Mouse (Mus musculus): ENCODE data around the gene Dlg4. TPM values are rescaled to one million over a fixed set of nuclear protein-coding genes. Genes with fewer than 3 reads are reported as not detected.
"Not testable (repeated sequence)": the region's sequence is repeated elsewhere in the genome, so short reads cannot be mapped to it uniquely, and the experiment has no call there.

Gene Dlg4
- total RNA-seq, 2 experiments from 2014 or later: 11.5 to 12.0 TPM

GRCm38 (mm10) chr11:70042309-70043085 lies 25.8 kb downstream of the Dlg4 start:
- DNase-seq: no peak
- intact Hi-C loops (cut with DNase I): no loop called here

GRCm38 (mm10) chr11:70043665-70044064 lies 26.9 kb downstream of the Dlg4 start:
- intact Hi-C loops (cut with DNase I): no loop called here

GRCm38 (mm10) chr11:70045435-70045834 lies 28.7 kb downstream of the Dlg4 start:
- DNase-seq: no peak
- intact Hi-C loops (cut with DNase I): no loop called here

More at GRCm38 (mm10) chr11:70043665-70044064, 26.9 kb downstream of the Dlg4 start:
- DNase-seq: no peak

GRCm38 (mm10) chr11:70049366-70049765 lies 32.6 kb downstream of the Dlg4 start:
- intact Hi-C loops (cut with DNase I): no loop called here
- no peak for DNase-seq

- intact Hi-C loops (cut with DNase I): no loop called here
- DNase-seq: no peak
Observed at GRCm38 (mm10) chr11:70049816-70050215, 33.1 kb downstream of the Dlg4 start.

GRCm38 (mm10) chr11:70053156-70053555 lies 36.4 kb downstream of the Dlg4 start:
- intact Hi-C loops (cut with DNase I): no loop called here
- DNase-seq: no peak

- intact Hi-C loops (cut with DNase I): no loop called here
- no peak for DNase-seq
Observed at GRCm38 (mm10) chr11:70053898-70054570, 37.3 kb downstream of the Dlg4 start, which contains the start of gene Asgr1. Gene Asgr1 (plus strand): TSS chr11:70054085.

GRCm38 (mm10) chr11:70055618-70056214 lies 39.0 kb downstream of the Dlg4 start:
- peak; percentile 80 to 90 for DNase-seq
- intact Hi-C loops (cut with DNase I): loop anchor here (1.0 kb wide), 2 partner anchors 146 to 158 kb away; no protein-coding TSS in a partner anchor

GRCm38 (mm10) chr11:70057805-70058204 lies 41.1 kb downstream of the Dlg4 start:
- intact Hi-C loops (cut with DNase I): no loop called here
- DNase-seq: no peak

GRCm38 (mm10) chr11:70059930-70060329 lies 43.2 kb downstream of the Dlg4 start:
- DNase-seq: no peak
- intact Hi-C loops (cut with DNase I): no loop called here

GRCm38 (mm10) chr11:70063053-70063452 lies 46.3 kb downstream of the Dlg4 start:
- DNase-seq: no peak
- intact Hi-C loops (cut with DNase I): no loop called here

- DNase-seq: no peak
- intact Hi-C loops (cut with DNase I): no loop called here
Observed at GRCm38 (mm10) chr11:70066701-70067100, 50.0 kb downstream of the Dlg4 start.

- intact Hi-C loops (cut with DNase I): no loop called here
- no peak for DNase-seq
Observed at GRCm38 (mm10) chr11:70068245-70068644, 51.5 kb downstream of the Dlg4 start.

- no peak for DNase-seq
- intact Hi-C loops (cut with DNase I): no loop called here
Observed at GRCm38 (mm10) chr11:70070057-70070456, 53.3 kb downstream of the Dlg4 start.

GRCm38 (mm10) chr11:70070603-70071002 lies 53.9 kb downstream of the Dlg4 start:
- DNase-seq; intact Hi-C loops (cut with DNase I): not testable (repeated sequence)

- intact Hi-C loops (cut with DNase I): loop anchor here (1.0 to 2.0 kb wide), 3 partner anchors 105 to 139 kb away; no protein-coding TSS in a partner anchor
- peak; percentile 79 to 87 for DNase-seq
Observed at GRCm38 (mm10) chr11:70074379-70075071, 57.8 kb downstream of the Dlg4 start.

- intact Hi-C loops (cut with DNase I): loop anchor here (2.0 kb wide), 1 partner anchor 125 kb away; no protein-coding TSS in a partner anchor
- DNase-seq: no peak
Observed at GRCm38 (mm10) chr11:70075581-70075980, 58.8 kb downstream of the Dlg4 start.

GRCm38 (mm10) chr11:70077441-70077840 lies 60.7 kb downstream of the Dlg4 start:
- DNase-seq: no peak
- intact Hi-C loops (cut with DNase I): no loop called here

- intact Hi-C loops (cut with DNase I): no loop called here
- no peak for DNase-seq
Observed at GRCm38 (mm10) chr11:70079175-70079574, 62.4 kb downstream of the Dlg4 start.

GRCm38 (mm10) chr11:70079928-70080327 lies 63.2 kb downstream of the Dlg4 start:
- DNase-seq: peak; percentile 23 to 35

More at GRCm38 (mm10) chr11:70079928-70080327, 63.2 kb downstream of the Dlg4 start:
- intact Hi-C loops (cut with DNase I): no loop called here
